Mouse (Mus musculus): ENCODE measurements around the gene Ankrd40.

Ankrd40 gene

DNA sequence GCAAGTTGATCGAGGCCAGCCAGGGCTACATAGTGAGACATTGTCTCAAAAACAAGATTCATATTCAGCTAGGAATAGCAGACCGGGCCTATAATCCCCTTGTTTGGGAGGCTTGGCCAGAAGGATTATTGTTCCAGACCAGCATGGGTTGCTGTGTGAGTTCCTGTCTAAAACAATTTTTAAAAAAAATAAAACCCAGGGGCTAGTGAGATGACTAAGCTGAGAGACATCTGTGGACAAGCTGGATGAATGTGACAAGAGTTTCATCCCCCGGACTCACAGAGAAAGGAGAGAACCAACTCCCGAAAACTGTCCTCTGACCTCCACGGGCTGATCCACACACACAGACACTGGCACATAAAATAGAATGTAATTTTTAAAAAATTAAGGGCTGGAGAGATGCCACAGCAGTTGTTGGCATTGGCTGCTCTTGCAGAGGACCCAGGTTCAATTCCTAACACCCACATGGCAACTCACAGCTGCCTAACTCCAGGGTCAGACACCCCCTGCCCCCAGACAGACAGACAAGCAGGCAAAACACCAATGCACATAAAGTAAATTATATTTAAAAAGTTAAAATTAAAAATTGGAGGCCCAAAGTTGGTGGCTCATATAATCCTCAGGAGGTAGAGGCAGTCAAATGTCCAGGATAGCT lies 4.4 kb upstream of the Ankrd40 start:
- DNase-seq (ENCODE audit: low spot score), result no peak

DNA sequence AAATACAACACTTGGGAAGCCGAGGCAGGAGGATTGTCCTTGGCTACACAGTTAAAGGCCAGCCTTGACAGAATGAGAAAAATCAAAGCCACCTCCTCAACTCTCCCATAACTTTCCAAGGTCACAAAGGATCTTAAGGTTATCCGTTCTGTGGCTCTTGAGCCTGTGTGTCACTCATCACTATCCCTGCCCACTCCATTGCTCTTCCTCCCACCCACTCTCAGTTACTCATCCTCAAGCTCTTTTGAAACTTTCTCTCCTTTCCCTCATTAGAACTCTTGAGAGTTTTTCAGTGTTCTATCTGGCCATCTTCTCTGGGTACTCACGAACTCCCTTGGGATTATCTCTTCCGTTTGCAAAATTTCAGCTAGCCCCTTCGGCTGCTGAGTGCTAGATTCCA lies 3.2 kb upstream of the Ankrd40 start:
- DNase-seq (ENCODE audit: low spot score), result no peak

DNA sequence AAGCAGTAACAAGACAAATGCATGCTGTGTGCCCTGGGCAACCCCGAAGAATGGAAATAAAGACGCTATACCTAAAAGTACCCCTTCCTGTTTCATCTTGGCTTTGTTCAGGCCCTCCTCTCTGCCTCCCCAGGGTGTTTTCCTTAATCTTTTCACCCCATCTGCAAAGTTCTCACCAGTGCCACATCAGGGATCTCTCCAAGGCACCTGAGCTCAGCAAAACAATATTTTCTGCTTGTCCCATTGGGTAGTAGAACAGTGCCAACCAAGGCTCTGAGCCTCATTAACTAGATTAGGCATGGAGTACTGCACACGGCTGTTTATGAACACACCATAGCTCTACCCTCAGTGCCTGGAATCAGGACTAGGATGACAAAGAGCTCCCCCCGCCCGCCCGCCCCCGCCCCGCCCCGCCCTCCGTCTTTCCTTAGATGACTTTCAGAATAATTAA lies 815 bp upstream of the Ankrd40 start:
- DNase-seq (ENCODE audit: low spot score), result peak; percentile 61

DNA sequence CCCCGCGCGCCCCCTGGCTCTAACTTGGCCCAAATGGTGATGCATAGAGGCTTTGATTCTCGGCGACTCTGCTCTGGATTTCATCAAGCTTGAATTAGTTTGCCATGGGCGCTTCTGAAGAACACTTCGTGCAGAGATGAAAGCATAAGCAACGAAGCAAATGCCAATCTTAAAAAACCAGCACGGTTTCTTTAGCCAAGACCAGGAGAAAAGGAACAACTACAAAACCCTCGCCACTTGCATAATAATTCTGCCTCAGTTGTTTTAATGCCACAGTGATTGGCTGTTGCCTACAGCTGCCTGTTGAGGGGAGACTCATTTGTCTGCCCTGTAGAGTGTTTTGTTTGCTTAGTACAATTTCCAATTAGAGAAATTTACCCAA lies 834 bp downstream of the Ankrd40 start:
- DNase-seq (ENCODE audit: low spot score), result peak; percentile 58

DNA sequence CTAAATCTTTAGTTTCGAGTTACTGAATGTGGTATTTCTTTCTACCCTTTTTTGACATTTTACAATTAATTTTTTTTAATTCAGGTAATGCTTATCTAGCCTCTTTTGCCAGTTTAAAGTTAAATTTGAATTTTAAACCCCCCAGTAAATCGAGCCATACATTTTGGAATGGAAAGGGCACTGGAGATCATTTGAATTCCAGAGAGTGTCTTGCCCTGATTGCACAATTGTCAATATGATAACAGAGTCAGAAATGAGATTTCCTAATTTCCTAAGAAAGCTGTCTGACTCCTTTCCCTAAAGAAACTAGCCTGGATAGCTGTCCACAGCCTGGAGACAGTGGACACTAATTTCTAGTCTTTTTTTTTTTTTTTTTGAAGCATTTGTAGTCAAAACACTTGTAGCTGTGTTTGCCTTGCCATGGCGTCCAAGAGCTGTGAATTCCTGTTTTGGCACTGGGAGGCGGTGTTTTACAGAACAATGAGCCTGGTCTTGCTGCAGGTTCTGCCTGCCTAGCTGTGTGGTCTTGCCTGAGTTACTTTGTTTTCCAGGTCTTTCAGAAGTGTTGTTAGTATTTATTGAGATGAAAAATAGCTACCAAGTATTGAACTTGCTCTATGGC lies 1.6 kb downstream of the Ankrd40 start:
- DNase-seq (ENCODE audit: low spot score), result peak; percentile 74

DNA sequence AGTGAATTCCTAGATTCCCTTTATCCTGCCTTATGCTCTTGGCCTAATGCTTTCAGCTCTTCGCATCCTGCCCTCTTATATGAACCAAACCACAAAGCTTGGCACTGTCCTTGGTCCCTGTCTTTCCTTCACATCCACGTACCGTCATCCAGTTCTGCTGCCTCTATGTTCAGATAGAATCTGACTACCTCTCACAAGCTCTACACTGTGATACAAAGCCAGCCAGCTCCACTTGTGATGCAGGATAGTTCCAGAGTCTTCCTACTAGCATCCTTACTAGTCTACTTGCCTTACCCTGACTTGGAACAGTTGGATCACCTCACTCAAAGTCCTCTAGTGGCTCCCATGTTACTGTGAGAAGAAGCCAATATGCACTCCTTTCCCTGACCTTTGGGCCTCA lies 2.4 kb downstream of the Ankrd40 start:
- DNase-seq (ENCODE audit: low spot score), result no peak

DNA sequence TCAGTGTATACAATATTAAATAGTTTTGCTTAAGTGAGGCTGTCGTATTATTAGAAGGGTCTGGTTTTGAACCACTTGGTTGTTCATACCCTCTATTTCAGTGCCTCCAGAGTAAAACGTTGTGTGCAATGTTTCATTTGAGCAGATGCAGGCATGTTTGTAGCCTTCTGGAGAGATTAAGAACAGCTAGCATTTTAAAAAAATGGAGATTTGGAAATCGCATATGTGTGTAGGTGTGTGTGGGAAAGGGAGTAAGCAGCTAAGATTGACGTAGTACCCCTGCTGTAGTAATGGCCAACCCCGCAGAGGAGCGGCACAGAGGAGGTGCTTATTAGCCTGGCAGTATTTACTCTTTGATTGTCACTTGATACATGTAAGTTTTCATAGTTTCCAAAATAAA lies 4.9 kb downstream of the Ankrd40 start:
- DNase-seq (ENCODE audit: low spot score), result no peak

DNA sequence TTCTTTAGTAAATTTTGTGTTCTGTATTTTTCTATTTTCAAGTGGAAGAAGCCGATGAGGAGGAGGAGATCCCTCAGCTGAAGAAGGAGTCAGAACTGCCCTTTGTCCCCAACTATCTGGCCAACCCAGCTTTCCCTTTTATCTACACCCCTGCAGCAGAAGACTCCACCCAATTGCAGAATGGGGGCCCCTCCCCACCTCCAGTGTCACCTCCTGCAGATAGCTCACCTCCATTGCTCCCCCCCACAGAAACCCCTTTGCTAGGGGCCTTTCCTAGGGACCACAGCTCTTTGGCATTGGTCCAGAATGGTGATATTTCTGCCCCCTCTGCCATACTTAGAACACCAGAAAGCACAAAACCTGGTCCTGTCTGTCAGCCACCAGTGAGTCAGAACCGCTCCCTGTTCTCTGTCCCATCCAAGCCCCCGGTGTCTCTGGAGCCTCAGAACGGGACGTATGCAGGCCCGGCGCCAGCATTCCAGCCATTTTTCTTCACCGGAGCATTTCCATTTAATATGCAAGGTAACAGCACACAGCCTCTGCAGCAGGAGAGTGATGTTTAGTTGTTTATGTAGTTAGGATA lies 6.7 kb downstream of the Ankrd40 start:
- no peak for DNase-seq (ENCODE audit: low spot score)

DNA sequence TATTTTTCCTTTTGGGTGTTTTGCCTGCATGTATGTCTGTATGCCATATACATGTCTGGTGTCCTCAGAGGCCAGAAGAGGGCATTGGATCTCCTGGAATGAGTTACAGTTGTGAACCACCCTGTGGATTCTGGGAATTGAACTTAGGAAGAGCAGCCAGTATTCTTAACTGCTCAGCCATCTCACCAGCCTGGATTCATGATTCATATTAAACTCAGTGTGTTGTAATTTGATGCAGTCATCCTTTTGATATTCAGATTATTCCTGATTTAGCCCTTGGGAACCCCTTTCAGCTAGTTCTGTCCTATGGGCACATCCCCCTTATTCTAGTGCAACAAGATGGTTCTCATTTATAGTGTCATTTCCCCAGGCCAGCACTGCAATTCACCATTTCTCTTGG lies 8.8 kb downstream of the Ankrd40 start:
- DNase-seq (ENCODE audit: low spot score), result no peak

DNA sequence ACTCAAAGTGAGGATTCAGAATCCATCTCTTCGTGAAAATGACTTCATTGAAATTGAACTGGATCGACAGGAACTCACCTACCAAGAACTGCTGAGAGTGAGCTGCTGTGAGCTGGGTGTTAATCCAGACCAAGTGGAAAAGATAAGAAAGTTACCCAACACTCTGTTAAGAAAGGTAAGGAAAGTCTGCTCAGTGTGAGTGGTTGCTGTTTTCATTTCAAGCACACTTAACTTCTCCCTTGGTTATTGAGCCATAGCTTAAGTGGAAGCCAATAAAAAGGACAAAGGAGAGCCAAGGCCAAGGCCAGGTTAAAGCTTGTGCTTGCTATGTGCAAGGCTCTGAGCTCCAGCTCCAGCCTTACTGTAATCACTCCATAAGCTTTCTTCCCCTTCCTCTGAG lies 10.5 kb downstream of the Ankrd40 start:
- DNase-seq (ENCODE audit: low spot score), result no peak

DNA sequence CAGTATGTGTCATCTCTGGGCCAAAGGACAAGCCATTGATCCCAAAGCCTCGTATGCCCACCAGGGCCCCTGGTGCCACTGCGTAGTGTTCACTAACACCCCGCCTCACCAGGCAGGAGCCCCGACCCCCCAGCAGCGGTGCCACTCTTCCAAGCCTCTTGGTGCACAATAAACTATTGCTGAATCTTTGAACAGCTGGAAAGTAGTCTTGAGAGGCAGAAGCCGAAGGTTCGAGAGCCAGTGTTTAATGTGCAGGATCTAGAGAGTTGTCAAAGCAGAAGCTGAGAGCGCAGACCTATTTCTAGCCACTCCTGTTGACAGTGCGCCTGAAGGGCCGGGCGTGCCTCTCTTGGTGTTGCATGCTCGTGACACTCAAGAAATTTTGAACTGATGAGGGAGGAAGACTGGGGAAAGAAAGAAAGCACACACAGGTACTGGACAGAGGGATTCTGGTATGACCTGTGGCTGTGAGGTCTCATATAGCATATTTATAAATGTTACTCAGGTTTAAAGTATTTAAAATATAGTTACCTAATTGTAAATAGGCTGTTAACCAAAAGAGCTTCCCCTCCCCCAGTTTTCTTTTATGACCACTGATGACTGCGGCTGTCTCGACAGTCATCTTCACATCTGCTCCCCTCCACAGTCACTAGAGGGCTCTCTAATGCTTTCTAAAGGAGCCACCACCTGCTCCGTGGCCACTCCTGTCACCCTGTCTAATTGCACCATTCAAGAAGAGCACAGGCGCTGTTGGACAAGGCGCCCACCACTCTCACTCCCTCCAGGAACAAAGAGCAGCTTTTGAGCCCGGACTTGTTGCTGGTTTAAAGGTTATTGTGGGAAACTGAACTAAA lies 12.2 kb downstream of the Ankrd40 start:
- DNase-seq (ENCODE audit: low spot score), result peak; percentile 80

DNA sequence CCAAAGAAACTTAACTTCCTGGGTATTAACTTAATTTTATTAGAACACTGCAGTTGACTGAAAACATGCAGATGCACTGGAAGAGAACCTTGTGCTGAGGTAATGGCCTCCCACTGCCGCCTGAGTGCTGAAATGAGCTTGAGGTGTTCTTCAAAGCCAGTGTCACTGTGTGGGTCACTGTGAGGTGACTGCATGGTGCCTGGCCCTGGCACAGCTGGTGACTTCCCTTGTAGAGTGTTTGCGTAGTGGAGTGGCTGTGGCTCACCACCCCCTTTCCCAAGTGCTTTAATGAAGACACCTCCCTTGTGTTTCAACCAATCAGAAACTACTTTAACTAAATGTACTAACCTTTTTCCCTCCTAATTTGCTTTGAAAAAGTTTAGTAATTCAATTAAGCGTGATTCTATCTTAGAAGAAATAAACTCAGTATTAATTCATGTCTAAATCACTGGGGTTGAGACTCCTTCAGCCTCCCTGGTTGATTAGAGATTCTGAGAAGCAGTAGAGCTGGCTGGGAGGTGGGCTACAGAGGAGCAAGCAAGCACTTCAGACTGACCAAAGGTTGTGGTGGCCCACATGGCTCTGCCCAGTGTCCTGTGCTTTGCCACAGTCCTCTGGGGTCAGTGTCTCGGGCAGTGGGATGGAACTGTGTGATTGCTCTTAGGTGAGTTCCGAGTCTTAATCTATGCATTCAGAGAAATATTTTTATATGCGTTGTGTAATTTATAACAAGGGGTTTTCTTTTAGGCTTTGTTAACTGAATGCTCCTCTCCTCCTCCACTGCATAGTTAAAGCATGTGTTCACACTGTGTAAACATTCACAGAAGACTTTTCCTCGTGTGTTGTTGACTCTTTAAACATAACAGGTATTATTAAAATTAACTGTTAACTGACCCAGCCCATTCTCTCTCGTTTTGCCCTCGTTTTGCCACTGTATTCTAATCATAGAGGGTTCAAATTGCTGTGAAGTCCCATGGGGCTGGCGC lies 13.4 kb downstream of the Ankrd40 start:
- no peak for DNase-seq (ENCODE audit: low spot score)

DNA sequence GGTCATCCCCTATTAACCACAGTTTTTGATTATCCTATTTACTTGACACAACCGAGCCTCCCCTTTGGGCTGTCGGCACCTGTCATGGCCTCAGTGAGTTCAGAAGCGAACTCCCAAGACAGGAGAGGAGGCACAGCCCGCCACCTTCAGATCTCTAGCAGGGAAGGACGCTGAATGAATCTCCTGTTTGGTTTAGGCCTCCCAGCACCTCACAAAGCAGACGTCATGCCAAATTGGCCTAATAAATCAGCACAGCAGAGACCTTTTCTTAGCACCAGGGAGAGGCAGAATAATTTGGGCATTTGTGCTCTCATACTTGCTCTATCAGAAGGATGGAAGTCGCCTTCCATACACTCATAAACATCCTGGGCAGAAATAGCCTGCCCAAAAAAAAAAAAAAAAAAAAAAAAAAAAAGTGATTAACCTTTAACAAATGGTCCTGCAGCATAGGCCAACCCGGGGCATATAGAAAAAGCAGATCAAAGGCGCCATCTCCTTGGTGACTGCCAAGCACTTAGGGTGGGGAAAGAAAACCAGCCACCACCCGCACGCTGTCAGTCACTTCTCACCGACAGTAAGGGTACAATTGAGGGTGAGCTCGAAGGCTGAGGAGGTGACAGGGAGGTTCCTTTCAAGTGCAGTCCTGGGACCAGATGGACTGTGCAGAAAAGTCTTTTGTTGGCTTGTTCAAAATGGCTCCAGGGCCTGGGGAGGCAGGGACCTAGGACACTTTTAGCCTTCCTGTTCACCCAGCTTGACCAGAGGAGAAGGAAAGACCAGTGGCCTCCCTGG lies 14.5 kb downstream of the Ankrd40 start:
- no peak for DNase-seq (ENCODE audit: low spot score)

DNA sequence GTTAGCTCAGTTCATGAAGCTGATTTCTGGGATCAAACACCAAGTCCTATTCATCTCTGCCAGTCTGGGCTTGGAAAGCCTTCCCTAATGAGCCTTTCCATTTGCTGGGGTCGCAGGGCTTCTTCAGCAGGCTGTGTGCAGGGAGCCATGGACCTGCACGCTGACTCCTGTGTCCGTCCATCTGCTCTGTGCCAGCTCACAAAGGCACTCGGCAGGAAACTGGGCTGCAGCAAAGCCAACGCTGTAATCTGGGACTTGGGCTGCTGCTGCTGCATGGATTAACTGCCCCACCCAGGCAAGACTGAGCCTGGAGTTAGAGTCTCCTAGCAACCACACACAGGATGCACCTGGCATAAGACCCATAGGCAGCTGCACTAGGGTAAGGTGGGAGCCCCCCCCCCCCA lies 16.2 kb downstream of the Ankrd40 start:
- no peak for DNase-seq (ENCODE audit: low spot score)

DNA sequence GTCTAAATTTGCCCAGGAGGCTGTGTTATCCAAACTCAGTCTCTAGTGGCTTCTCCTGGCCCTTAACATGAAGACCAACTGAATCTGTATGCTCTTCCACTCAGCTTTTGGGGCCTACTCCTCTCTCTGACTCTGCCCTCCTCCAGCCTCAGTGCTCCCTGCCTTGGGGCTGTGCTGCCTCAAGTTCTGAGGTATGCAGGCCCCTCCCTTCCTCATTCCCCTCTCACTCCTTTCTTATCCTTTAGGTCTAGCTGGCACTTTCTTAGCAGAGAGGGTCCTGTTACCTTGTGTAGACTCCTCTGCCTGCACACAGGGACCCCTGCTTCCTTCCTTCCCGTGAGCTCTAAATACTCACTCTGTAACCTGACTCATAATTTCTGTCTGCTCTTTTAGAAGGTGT lies 16.7 kb downstream of the Ankrd40 start:
- DNase-seq (ENCODE audit: low spot score), result no peak

DNA sequence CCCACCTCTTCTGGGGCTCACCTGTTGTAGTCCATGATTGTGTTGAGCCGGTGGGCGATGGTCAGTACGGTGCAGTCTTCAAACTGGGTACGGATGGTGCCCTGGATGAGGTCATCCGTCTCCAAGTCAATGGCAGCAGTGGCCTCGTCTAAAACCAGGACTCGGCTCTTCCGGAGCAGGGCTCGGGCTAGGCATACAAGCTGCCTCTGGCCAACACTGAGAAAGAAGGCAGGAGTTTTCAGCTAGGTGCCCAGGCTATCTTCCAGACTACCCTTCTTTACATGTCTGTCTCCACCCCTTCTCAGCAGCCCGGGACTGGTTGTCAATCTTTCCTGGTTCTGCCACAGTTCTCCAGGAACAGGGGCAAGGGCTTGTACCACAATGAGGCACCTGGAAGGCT lies 18.1 kb downstream of the Ankrd40 start:
- peak; percentile 51 for DNase-seq (ENCODE audit: low spot score)

DNA sequence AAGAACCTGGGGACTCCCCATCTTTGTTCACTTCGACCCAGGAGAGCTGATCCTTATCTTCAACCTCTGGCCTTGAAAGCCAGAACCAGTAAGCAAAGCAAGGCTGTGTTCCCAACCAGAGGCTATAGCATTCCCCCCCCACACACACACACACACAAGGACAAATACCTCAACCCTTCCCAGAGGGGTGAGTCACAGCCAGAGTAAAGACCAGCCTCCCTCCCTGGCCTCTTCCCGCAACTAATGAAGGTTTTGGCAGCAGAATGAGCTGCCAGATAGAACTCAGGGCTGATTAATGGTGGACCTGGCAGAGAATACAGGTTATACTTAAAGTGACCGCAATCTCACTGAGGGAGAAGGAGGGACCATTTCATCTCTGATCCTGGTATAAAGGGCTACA lies 18.8 kb downstream of the Ankrd40 start:
- DNase-seq (ENCODE audit: low spot score), result peak; percentile 82

DNA sequence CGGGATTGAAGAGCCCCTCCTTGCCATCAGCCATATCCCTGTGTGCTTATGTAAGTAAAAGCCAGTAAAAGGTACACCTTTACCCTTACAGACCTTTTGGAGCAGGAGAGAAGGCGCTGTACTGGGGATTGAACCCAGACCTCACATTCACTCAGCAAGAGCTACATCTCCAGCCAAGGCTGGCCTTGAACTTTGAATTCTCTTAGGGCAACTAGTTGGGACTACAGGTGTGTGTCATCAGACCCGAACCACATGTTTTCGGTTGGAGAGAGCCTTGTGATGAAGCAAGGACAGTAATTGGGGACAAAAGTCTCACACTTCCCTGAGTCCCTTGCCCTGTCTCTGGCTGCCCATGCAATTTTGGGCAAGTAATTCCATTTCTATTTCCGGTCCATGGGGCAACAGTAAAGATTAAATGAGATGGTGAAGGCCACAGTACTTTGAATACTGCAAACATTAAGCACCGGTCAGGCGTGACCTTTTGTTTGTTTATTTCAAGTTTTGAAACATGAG lies 19.3 kb downstream of the Ankrd40 start:
- DNase-seq (ENCODE audit: low spot score), result no peak

DNA sequence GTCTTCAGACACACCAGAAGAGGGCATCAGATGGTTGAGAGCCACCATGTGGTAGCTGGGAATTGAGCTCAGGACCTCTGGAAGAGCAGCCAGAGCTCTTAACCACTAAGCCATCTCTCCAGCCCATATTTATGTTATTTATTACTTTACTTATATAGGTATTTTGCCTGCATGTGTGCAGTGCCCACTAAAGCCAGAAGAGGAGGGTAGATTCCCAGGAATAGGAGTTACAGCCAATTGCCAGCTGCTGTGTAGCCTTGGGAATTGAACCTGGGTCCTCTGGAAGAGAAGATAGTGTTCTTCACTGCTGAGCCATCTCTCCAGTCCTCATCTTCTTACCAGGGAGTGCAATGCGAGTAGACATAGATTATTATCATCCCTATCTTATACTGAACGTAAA lies 22.0 kb downstream of the Ankrd40 start:
- no peak for DNase-seq (ENCODE audit: low spot score)

DNA sequence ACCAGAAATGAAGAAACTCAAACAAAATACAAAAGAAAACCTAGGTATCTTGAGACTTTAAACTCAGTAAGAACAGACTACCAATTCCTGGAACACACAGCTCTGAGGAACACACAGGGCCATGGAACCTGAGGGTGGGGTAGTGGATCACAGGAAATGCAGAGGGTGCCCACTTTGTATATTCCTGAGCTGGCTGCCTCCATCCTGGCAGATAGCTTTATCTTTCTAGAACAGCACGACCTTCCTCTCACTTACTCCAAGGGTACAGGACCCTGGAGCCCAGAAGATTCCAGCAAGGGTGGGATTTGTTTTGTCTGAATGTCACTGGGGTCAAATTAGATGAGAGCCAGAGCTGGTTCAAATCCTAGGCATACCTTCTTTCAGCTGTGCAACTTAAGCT lies 22.5 kb downstream of the Ankrd40 start:
- no peak for DNase-seq (ENCODE audit: low spot score)

DNA sequence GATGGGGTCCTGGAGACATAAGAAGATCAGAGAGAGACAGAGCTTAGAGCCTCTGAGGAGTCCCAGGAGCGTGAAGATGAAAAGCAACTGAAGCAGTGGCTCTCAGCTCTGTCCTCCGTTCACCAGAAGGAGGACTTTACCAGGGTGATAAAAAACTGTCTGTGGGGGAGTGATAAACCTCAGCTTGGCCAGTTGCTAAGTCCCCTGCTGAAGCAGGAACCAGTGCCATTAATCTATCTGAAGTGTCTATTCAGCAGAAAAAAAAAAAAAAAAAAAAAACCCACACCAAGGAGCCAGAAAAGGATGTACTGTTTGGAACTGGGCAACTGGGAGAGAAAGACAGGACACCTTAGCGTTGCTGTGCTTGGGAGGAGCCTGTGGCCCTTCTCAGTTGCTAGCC lies 23.3 kb downstream of the Ankrd40 start:
- no peak for DNase-seq (ENCODE audit: low spot score)

Measured in MN1 (cell line).